Mouse (Mus musculus) activated CD4-positive, CD25-positive, alpha-beta regulatory T cell, adult 9 weeks (primary cell): ENCODE measurements around the gene Lbh. TPM values are rescaled to one million over a fixed set of nuclear protein-coding genes. Genes with fewer than 3 reads are reported as not detected.

Experiments
- polyA plus RNA-seq: library from polyadenylated mRNA; unstranded; fragments of 100-300 nt; shearing (Covaris generic); gene quantifications from one replicate; pipeline ENCODE4 v1.2.1, GENCODE M21; 2017

Gene Lbh
- 42.3 TPM for polyA plus RNA-seq

DNA sequence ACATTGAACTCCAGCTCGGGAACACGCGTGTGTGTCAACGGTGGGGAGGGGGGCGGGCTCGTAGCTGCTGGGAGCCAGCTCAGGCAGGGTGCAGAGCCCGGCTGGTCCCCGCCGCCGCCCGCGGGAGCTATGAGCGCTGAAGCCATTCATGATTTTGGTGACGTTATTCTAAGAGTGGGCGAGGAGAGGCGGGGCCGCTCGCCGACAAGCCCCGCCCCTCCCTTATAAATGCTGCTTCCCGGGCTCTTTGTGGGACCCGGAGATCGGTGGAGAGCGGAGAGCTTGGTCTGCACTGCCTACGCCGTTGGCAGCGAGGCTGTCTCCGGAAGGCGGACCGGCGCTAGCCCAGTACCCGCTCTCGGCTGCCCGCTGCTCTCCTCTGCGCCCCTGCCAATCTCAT, at the start of gene Lbh:
Gene Lbh, plus strand, starts transcription at position 253 of the 400 bp plus-strand sequence.

Other genes starting within 250 kb of the Lbh start
- gene Ypel5, start 81.9 kb upstream of the Lbh start, polyA plus RNA-seq: 89.0 TPM
- 87.2 TPM for gene Lclat1, start 189.7 kb downstream of the Lbh start, polyA plus RNA-seq